In genomic region chr12:91757854-91758562, GRCm38 (mm10) we compare ENCODE assay signal across 19 mouse cellular contexts. TPM values are rescaled to one million over a fixed set of nuclear protein-coding genes. Genes with fewer than 3 reads are reported as not detected.
DNase-seq lines count a peak whose midpoint lies in the region; ATAC-seq and TF ChIP-seq lines count a peak whose summit lies in the region.
"Had no signal": no experiment of that assay in that cellular context is flagged by ENCODE, and none has a peak within 500 bp of the region (broad histone marks: within the 10 kb centered on the region; RNA-seq: fewer than 3 reads in every experiment).

No protein-coding gene starts in this region.

- no peak overlapping the region for H3K4me3 ChIP-seq in heart, embryonic 12.5 days
- no peak overlapping the region for H3K4me3 ChIP-seq in stomach, embryonic 15.5 days (replicated peaks)
- no peak overlapping the region for H3K4me3 ChIP-seq in stomach, postnatal 0 days (ENCODE audit: low read depth, low read length)
- no peak overlapping the region for H3K4me3 ChIP-seq in liver, embryonic 16.5 days (ENCODE audit: low read depth, low read length)
- H3K4me3 ChIP-seq: embryonic facial prominence, embryonic 13.5 days; gastrocnemius, adult 2 months; hindbrain, embryonic 15.5 days; intestine, embryonic 15.5 days; midbrain, embryonic 10.5 days; neural tube, embryonic 12.5 days had no signal

- WGBS in heart, embryonic 12.5 days = 64% methylated on average over 13 of the region's 13 CpGs
- 86% methylated on average over 13 of the region's 13 CpGs for WGBS in stomach, embryonic 15.5 days
- WGBS in stomach, postnatal 0 days = 86% methylated on average over 13 of the region's 13 CpGs
- WGBS in liver, embryonic 16.5 days (ENCODE audit: insufficient replicate concordance) = 27% methylated on average over 13 of the region's 13 CpGs

- H3K4me1 ChIP-seq in heart, embryonic 12.5 days (replicated peaks) = peaks cover 13% of the 10 kb centered on the region
- no peaks in the 10 kb centered on the region for H3K4me1 ChIP-seq in stomach, embryonic 15.5 days
- no peaks in the 10 kb centered on the region for H3K4me1 ChIP-seq in stomach, postnatal 0 days (replicated peaks; ENCODE audit: control insufficient read depth, insufficient read depth)
- H3K4me1 ChIP-seq in liver, embryonic 16.5 days (ENCODE audit: control insufficient read depth, low read depth, low read length) = peaks cover 23% of the 10 kb centered on the region
- H3K4me1 ChIP-seq: hindbrain, embryonic 15.5 days; intestine, embryonic 15.5 days; neural tube, embryonic 12.5 days had no signal

- no peak overlapping the region for H3K9ac ChIP-seq in heart, embryonic 12.5 days
- no peak overlapping the region for H3K9ac ChIP-seq in stomach, embryonic 15.5 days
- no peak overlapping the region for H3K9ac ChIP-seq in stomach, postnatal 0 days (ENCODE audit: low read length)
- H3K9ac ChIP-seq in liver, embryonic 16.5 days (ENCODE audit: low read depth, low read length) = no peak overlapping the region
- H3K9ac ChIP-seq: embryonic facial prominence, embryonic 13.5 days; hindbrain, embryonic 15.5 days; intestine, embryonic 15.5 days; neural tube, embryonic 12.5 days had no signal

- no peaks in the 10 kb centered on the region for H3K9me3 ChIP-seq in heart, embryonic 12.5 days (replicated peaks)
- no peaks in the 10 kb centered on the region for H3K9me3 ChIP-seq in stomach, embryonic 15.5 days
- H3K9me3 ChIP-seq in stomach, postnatal 0 days (ENCODE audit: control insufficient read depth, low read length) = no peaks in the 10 kb centered on the region
- no peaks in the 10 kb centered on the region for H3K9me3 ChIP-seq in liver, embryonic 16.5 days (replicated peaks; ENCODE audit: control insufficient read depth, low read length)
- H3K9me3 ChIP-seq: embryonic facial prominence, embryonic 13.5 days; hindbrain, embryonic 15.5 days; intestine, embryonic 15.5 days; midbrain, embryonic 10.5 days; neural tube, embryonic 12.5 days had no signal

- DNase-seq in heart, adult 18-20 months = no peak
- no peak for DNase-seq in stomach, postnatal 0 days (ENCODE audit: low spot score)
- peak; percentile 30 to 47 for DNase-seq in natural killer cell, adult 2 months (ENCODE audit: low spot score in 2 of 2)
- DNase-seq in cerebellum, adult 11 months = no peak
- DNase-seq in urinary bladder, postnatal 36 days (ENCODE audit: low spot score in 2 of 2) = no peak
- DNase-seq: B cell, adult 2 months; cerebellum, postnatal 10 days; gastrocnemius, adult 2 months; heart, postnatal 4 days; lung, adult 2 months; thymus, postnatal 14 days had no signal

- ATAC-seq in heart, embryonic 12.5 days (ENCODE audit: insufficient number of reproducible peaks, low FRiP score) = peak; percentile 40; the same call in 1 of the 2 replicates
- ATAC-seq in stomach, embryonic 15.5 days (ENCODE audit: insufficient read depth, low FRiP score, low read depth) = peak; percentile 51; the same call in 1 of the 2 replicates
- ATAC-seq in stomach, postnatal 0 days (ENCODE audit: low FRiP score, low TSS enrichment) = no peak
- ATAC-seq in liver, embryonic 16.5 days (ENCODE audit: low read depth) = peak; percentile 86
- ATAC-seq: intestine, embryonic 15.5 days had no signal

- H3K27ac ChIP-seq in heart, embryonic 12.5 days (ENCODE audit: poor library complexity, severe bottlenecking) = no peak overlapping the region
- H3K27ac ChIP-seq in stomach, embryonic 15.5 days = no peak overlapping the region
- H3K27ac ChIP-seq in stomach, postnatal 0 days (replicated peaks) = no peak overlapping the region
- 0 out of 2 replicates have a peak overlapping the region, but pooled peaks have one; percentile 9 for H3K27ac ChIP-seq in liver, embryonic 16.5 days (ENCODE audit: low read length)
- H3K27ac ChIP-seq: embryonic facial prominence, embryonic 13.5 days; hindbrain, embryonic 15.5 days; intestine, embryonic 15.5 days; midbrain, embryonic 10.5 days; neural tube, embryonic 12.5 days had no signal

- H3K4me2 ChIP-seq in heart, embryonic 12.5 days = no peak overlapping the region
- no peak overlapping the region for H3K4me2 ChIP-seq in stomach, embryonic 15.5 days
- H3K4me2 ChIP-seq in stomach, postnatal 0 days (replicated peaks; ENCODE audit: low read depth) = no peak overlapping the region
- H3K4me2 ChIP-seq in liver, embryonic 16.5 days (ENCODE audit: low read depth, low read length) = peak overlapping the region; percentile 24; the same call in 1 of the 2 replicates
- H3K4me2 ChIP-seq: embryonic facial prominence, embryonic 13.5 days; hindbrain, embryonic 15.5 days; intestine, embryonic 15.5 days; neural tube, embryonic 12.5 days had no signal

- TF ChIP-seq CTCF in stomach, postnatal 0 days (IDR thresholded peaks at IDR 0.05; ENCODE audit: low read depth) = no peak

- no peak for TF ChIP-seq EP300 in stomach, postnatal 0 days (optimal IDR thresholded peaks at IDR 0.05)

- peaks cover 16% of the 10 kb centered on the region for H3K27me3 ChIP-seq in heart, embryonic 12.5 days (replicated peaks)
- H3K27me3 ChIP-seq in stomach, embryonic 15.5 days (replicated peaks) = no peaks in the 10 kb centered on the region
- no peaks in the 10 kb centered on the region for H3K27me3 ChIP-seq in stomach, postnatal 0 days (ENCODE audit: control insufficient read depth, insufficient read depth, low read length)
- H3K27me3 ChIP-seq in liver, embryonic 16.5 days (ENCODE audit: control insufficient read depth, insufficient read depth, low read depth, low read length) = no peaks in the 10 kb centered on the region
- H3K27me3 ChIP-seq: embryonic facial prominence, embryonic 13.5 days; hindbrain, embryonic 15.5 days; intestine, embryonic 15.5 days; neural tube, embryonic 12.5 days had no signal

- H3K36me3 ChIP-seq in heart, embryonic 12.5 days = no peaks in the 10 kb centered on the region
- no peaks in the 10 kb centered on the region for H3K36me3 ChIP-seq in stomach, embryonic 15.5 days
- H3K36me3 ChIP-seq in stomach, postnatal 0 days (ENCODE audit: control insufficient read depth, insufficient read depth, low read length) = no peaks in the 10 kb centered on the region
- H3K36me3 ChIP-seq in liver, embryonic 16.5 days (ENCODE audit: control insufficient read depth, insufficient read depth) = no peaks in the 10 kb centered on the region
- H3K36me3 ChIP-seq: embryonic facial prominence, embryonic 13.5 days; hindbrain, embryonic 15.5 days; intestine, embryonic 15.5 days; midbrain, embryonic 10.5 days; neural tube, embryonic 12.5 days had no signal

RNA-seq across cellular contexts. Expression of gene Ston2, which starts 30.2 kb away (rescaled TPM):
- polyA plus RNA-seq in heart, embryonic 12.5 days (2016; fragmentation: Nextera tagmentation; extraction: Ambion mirVana) = 4.9 and 7.1 TPM in 2 replicates
- total RNA-seq in heart, adult 18-20 months (2021) = 1 to 10 TPM; 4.7 to 5.9 TPM
- 9.8 and 11.1 TPM in 2 replicates for polyA plus RNA-seq in stomach, embryonic 15.5 days (2015; fragmentation: Nextera tagmentation; extraction: Ambion mirVana)
- 5.4 and 5.5 TPM in 2 replicates for polyA plus RNA-seq in stomach, postnatal 0 days (2015; fragmentation: Nextera tagmentation; extraction: Ambion mirVana)
- polyA plus RNA-seq in liver, embryonic 16.5 days (2015; fragmentation: Nextera tagmentation; extraction: Ambion mirVana) = 10.6 and 10.8 TPM in 2 replicates

Comparison
In these comparisons a context has a peak if more than half of its experiments do, and no peak if none do; other contexts are left out.
1. DNase-seq: peak in natural killer cell, adult 2 months (2 of 2); none in heart, adult 18-20 months (0 of 2), stomach, postnatal 0 days (single experiment), cerebellum, adult 11 months (single experiment) and urinary bladder, postnatal 36 days (0 of 2).